Mouse (Mus musculus): ENCODE results near the gene Cmtm8. TPM values are rescaled to one million over a fixed set of nuclear protein-coding genes. Genes with fewer than 3 reads are reported as not detected.

The Cmtm8 gene
- polyA plus RNA-seq, 1 experiment from 2014 or later, result 56.6 TPM

DNA sequence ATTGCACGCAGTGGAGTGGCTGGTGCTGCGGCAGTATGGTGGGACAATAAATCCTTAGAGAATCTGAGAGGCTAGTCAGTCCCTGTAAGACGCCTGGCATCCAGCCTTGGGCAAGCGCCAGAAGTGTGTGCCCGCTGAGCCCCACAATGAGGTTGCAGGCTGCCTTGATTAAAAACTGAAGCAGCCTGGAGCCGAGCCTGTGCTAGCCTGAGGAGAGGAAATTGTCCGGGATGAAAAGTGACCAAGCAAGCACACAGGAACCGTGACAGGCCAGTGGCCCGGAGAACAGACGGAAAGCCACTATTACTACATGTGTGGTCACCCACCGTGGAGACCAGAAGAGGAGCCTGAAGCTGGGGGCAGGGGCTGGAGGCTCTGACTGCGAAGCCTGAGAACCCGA, 76.9 kb downstream of the Cmtm8 start:
- Histone ChIP-seq H3K4me1 (replicated peaks) (no peaks in the 10 kb centered on the region), H3K9me3 (no peaks in the 10 kb centered on the region), H3K4me2 (replicated peaks) (no peak overlapping the region), H3K27me3 (replicated peaks) (no peaks in the 10 kb centered on the region), H3K4me3 (replicated peaks) (no peak overlapping the region), H3K27ac (no peak overlapping the region), H3K36me3 (peaks cover 1% of the 10 kb centered on the region), H3K9ac (no peak overlapping the region)
- 75% methylated on average over 13 of the region's 13 CpGs for WGBS
- no peak for ATAC-seq

DNA sequence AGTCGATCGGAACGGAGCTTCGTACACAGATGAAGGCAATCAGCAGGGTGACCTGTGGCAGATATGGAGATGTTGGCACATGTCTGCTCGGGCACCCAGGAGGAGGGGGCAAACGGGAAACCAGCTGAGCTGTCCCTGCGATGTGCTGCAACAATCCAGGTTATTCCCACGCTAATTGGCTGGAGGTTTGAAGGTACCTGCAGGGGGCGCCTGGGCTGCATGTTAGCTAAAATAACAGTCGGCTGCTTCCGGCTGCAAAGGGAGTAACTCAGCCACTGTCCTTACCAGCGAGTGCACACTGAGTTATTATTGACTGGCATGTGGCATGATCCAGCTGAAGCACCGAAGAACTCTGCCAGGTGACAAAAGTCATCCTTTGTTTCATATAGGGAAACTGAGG, 80.6 kb downstream of the Cmtm8 start:
- H3K4me3 ChIP-seq (replicated peaks), result no peak overlapping the region
- no peak overlapping the region for H3K4me2 ChIP-seq (replicated peaks)
- no peaks in the 10 kb centered on the region for H3K27me3 ChIP-seq (replicated peaks)
- no peaks in the 10 kb centered on the region for H3K4me1 ChIP-seq (replicated peaks)
- no peak for ATAC-seq
- peaks cover 2% of the 10 kb centered on the region for H3K36me3 ChIP-seq
- WGBS, result 61% methylated on average over 13 of the region's 13 CpGs
- H3K27ac ChIP-seq, result no peak overlapping the region
- no peaks in the 10 kb centered on the region for H3K9me3 ChIP-seq
- no peak overlapping the region for H3K9ac ChIP-seq

DNA sequence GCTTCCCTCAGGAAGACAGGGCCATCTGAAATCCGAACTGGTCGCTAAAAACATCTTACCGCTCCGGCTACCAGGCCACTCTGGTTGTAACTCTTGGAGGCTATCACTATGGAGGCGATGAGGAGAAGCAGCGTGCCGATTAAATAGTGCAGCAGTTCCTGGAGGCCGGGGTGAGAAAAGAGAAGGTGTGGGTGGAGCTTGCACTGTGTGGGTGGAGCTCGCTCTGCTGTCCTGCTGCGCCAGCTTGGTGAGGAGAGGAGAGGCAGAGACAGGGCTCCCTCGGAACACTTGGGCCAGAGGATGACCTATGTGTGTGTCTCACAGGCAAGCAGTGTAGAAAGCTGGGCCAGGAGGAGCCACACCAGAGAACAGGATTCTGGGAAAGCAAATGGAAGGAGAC, 82.1 kb downstream of the Cmtm8 start:
- no peak overlapping the region for H3K27ac ChIP-seq
- no peak for ATAC-seq
- WGBS, result 68% methylated on average over 11 of the region's 11 CpGs
- H3K4me1 ChIP-seq (replicated peaks), result no peaks in the 10 kb centered on the region
- no peak overlapping the region for H3K9ac ChIP-seq
- H3K36me3 ChIP-seq, result peaks cover 2% of the 10 kb centered on the region
- H3K9me3 ChIP-seq, result no peaks in the 10 kb centered on the region
- no peak overlapping the region for H3K4me2 ChIP-seq (replicated peaks)
- H3K27me3 ChIP-seq (replicated peaks), result no peaks in the 10 kb centered on the region
- no peak overlapping the region for H3K4me3 ChIP-seq (replicated peaks)

DNA sequence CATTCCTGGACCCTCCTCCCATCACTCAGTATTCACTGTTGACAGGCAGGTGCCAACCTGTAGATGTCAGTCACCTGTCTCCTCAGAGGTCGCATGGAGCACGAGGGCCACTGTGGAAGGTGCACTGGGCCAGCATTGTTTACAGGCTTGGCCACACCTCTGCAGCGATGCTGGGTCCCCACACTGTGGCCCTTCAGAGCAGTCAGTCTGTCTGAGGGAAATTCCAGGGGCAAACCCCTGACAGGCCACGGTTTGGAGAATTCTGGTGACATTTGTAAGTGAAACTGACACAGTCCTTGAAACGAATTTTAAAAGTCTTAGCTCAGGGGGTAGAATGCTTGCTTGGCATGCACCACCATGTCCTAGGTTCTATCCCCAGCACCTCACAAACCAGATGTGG, 83.6 kb downstream of the Cmtm8 start:
- Histone ChIP-seq H3K27me3 (replicated peaks) (no peaks in the 10 kb centered on the region), H3K27ac (no peak overlapping the region), H3K36me3 (peaks cover 2% of the 10 kb centered on the region), H3K4me1 (replicated peaks) (no peaks in the 10 kb centered on the region), H3K4me3 (replicated peaks) (no peak overlapping the region), H3K9ac (no peak overlapping the region), H3K4me2 (replicated peaks) (no peak overlapping the region), H3K9me3 (no peaks in the 10 kb centered on the region)
- no peak for ATAC-seq
- 80% methylated on average over 5 of the region's 5 CpGs for WGBS

DNA sequence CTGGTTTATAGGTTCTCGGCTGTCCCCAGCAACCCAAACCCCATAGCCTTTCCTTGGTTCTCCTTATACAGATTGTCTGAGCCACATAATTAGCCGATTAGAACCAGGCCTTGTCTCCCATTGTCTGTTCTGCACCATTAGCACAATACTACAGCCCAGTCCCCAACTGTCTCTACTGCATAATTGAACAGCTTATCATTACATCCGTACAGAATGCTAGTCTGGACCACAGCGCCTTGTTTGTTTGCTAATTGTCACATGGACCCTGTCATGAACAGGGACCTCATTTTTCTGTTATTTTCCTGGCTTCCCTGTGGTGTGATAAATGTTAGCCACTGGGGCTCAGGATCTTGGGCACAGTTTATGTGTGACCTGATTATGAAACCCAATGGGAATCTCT, 84.1 kb downstream of the Cmtm8 start:
- 85% methylated on average over 4 of the region's 4 CpGs for WGBS
- no peak overlapping the region for H3K4me3 ChIP-seq (replicated peaks)
- H3K9ac ChIP-seq, result no peak overlapping the region
- ATAC-seq, result no peak
- H3K36me3 ChIP-seq, result peaks cover 2% of the 10 kb centered on the region
- no peaks in the 10 kb centered on the region for H3K4me1 ChIP-seq (replicated peaks)
- no peaks in the 10 kb centered on the region for H3K9me3 ChIP-seq
- H3K27ac ChIP-seq, result no peak overlapping the region
- no peaks in the 10 kb centered on the region for H3K27me3 ChIP-seq (replicated peaks)
- H3K4me2 ChIP-seq (replicated peaks), result no peak overlapping the region

DNA sequence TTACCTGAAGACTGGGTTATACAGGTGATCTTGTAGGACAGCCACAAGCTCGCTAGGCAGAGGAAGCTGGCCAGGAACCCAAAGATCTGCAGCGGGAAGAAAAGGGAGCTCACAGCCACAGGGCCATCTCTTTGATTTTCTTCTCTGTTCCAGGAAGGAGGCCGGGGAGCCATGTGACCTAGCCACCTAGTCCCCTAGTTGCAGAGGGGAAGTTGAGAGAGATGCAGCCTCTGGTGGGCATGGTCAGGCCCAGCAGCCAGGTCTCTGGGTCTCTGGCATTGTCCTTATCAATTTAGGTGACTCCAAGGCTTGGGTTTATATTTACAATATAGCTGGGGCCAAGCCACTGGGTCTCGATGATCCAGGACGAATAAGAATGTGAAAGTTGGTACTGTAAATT, 85.2 kb downstream of the Cmtm8 start:
- peaks cover 2% of the 10 kb centered on the region for H3K36me3 ChIP-seq
- H3K27me3 ChIP-seq (replicated peaks), result no peaks in the 10 kb centered on the region
- no peak overlapping the region for H3K27ac ChIP-seq
- no peak overlapping the region for H3K4me2 ChIP-seq (replicated peaks)
- no peaks in the 10 kb centered on the region for H3K4me1 ChIP-seq (replicated peaks)
- H3K4me3 ChIP-seq (replicated peaks), result no peak overlapping the region
- 85% methylated on average over 5 of the region's 5 CpGs for WGBS
- no peak for ATAC-seq
- no peak overlapping the region for H3K9ac ChIP-seq
- no peaks in the 10 kb centered on the region for H3K9me3 ChIP-seq

DNA sequence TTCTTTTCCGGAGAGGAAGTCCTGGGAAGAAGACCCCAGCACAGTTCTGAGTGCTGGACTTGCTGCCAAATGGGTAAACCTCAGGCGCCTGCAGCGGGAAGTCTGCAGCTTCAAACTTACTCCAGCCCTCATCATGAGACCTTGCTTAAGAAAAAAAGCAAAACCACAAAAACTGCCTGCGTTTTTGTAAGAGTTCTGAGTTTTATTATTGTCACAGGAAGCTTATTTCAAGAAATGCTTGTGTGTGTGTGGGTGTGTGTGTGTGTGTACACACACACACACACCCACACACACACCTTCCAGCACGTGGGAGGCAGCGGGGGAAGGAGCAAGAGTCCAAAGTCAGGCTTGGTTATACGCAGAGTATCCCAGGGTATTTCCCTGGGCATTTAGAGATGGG, 85.7 kb downstream of the Cmtm8 start:
- no peaks in the 10 kb centered on the region for H3K9me3 ChIP-seq
- H3K27ac ChIP-seq, result no peak overlapping the region
- H3K4me2 ChIP-seq (replicated peaks), result no peak overlapping the region
- no peak overlapping the region for H3K9ac ChIP-seq
- peaks cover 2% of the 10 kb centered on the region for H3K36me3 ChIP-seq
- ATAC-seq, result no peak
- H3K4me3 ChIP-seq (replicated peaks), result no peak overlapping the region
- no peaks in the 10 kb centered on the region for H3K27me3 ChIP-seq (replicated peaks)
- WGBS, result 80% methylated on average over 7 of the region's 7 CpGs
- no peaks in the 10 kb centered on the region for H3K4me1 ChIP-seq (replicated peaks)

DNA sequence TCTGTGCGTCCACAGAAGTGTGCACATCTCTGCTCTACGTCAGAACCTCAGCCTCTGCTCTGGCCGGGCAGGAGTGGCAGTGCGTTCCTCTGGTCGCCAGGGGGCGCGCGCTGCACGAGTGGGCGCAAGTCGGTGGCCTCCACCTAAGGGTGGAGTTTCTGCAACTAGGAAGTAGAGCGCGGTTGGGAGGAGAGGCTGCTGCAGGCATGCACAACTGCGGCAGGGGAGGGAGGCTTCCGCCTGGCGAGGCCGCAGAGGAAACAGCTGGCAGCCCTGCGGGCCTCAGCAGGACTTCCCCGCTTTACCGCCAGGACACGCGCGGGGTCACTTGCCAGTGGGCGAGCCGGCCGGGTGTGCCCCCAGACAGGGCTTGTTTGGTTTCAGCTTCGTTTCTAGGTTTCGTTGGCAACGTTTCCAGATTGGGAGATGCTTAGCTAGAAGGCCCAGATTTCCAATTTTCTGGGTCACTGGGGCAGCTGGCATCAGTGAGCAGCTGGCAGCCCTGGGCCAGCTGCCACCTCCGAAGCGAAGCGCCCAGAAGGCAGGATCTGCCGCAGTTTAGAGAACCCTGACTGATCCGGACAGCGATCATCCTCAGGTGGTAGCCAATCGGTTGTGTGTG, 91.0 kb downstream of the Cmtm8 start:
- Histone ChIP-seq H3K36me3 (peaks cover 6% of the 10 kb centered on the region; the same call in 1 of the 2 replicates), H3K4me1 (replicated peaks) (peaks cover 3% of the 10 kb centered on the region; the same call in 1 of the 2 replicates), H3K27ac (peak overlapping the region; percentile 73), H3K9me3 (no peaks in the 10 kb centered on the region), H3K27me3 (replicated peaks) (no peaks in the 10 kb centered on the region), H3K9ac (peak overlapping the region; percentile 62), H3K4me3 (replicated peaks) (peak overlapping the region; percentile 56), H3K4me2 (replicated peaks) (peak overlapping the region; percentile 92)
- 7% methylated on average over 36 of the region's 36 CpGs for WGBS
- ATAC-seq, result peak; percentile 95

DNA sequence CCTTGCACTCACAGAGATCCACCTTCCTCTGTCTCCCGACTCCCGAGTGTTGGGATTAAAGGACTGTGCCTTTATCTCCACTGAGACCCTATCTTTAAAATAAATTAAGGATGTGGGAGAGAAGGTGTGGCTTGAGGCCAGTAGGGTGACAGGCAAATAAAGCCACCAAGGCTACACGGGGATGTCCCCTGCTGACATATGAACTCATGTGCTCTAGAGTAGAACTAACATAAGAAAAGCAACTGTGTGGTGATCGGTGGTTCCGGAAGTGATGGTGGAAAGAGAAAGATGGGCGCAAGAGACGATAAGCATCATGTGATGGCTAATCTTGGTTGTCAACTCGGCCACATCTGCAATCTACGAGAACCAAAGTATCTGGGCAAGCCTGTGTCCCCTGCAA, 91.6 kb downstream of the Cmtm8 start:
- no peaks in the 10 kb centered on the region for H3K27me3 ChIP-seq (replicated peaks)
- no peak overlapping the region for H3K9ac ChIP-seq
- H3K4me2 ChIP-seq (replicated peaks), result peak overlapping the region; percentile 92; the same call in 1 of the 2 replicates
- peaks cover 13% of the 10 kb centered on the region for H3K36me3 ChIP-seq
- H3K27ac ChIP-seq, result no peak overlapping the region
- no peaks in the 10 kb centered on the region for H3K9me3 ChIP-seq
- H3K4me1 ChIP-seq (replicated peaks), result peaks cover 3% of the 10 kb centered on the region; the same call in 1 of the 2 replicates
- 74% methylated on average over 9 of the region's 9 CpGs for WGBS
- H3K4me3 ChIP-seq (replicated peaks), result peak overlapping the region; percentile 56; the same call in 1 of the 2 replicates
- ATAC-seq, result peak; percentile 23

DNA sequence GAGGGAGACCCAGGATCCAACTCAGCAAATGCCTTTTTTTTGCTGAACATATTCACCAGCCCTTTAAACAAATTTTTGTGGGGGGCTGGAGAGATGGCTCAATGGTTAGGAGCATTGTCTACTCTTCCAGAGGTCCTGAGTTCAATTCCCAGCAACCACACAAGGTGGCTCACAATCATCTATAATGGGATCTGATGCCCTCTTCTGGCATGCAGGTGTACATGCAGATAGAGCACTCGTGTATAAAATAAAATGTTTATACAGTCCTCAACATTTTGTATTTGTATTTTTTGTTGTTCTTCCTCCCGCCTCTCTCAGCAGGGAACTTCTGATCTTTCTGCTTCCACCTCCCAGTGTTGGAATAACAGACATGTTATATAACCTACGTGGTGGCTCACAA, 92.4 kb downstream of the Cmtm8 start:
- Histone ChIP-seq H3K4me1 (replicated peaks) (peaks cover 3% of the 10 kb centered on the region; the same call in 1 of the 2 replicates), H3K36me3 (peaks cover 18% of the 10 kb centered on the region), H3K9ac (no peak overlapping the region), H3K9me3 (no peaks in the 10 kb centered on the region), H3K27ac (no peak overlapping the region), H3K4me3 (replicated peaks) (no peak overlapping the region), H3K4me2 (replicated peaks) (no peak overlapping the region), H3K27me3 (replicated peaks) (no peaks in the 10 kb centered on the region)
- WGBS, result 84% methylated on average over 3 of the region's 3 CpGs
- ATAC-seq, result no peak

DNA sequence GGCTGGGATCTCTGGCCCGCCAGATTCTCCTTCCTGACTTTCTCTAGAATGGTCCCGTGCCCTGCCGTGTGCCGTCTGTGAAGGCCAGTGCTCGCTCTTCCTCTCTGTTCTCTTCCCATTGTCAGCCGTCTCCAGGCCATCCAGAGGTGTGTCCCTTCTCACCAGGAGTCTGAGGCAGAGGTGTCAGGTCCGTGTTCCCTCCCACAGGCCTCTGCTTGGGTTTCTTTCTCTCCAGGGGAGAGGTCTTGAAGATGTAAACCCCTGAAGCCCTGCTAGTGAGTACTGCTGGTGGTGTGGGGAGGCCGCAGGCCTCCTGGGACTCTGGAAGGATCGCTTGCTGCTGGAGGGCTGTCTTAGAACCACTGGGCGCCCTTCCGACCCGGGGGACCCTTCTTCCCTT, 96.5 kb downstream of the Cmtm8 start:
- ATAC-seq, result no peak
- H3K4me1 ChIP-seq (replicated peaks), result 0 out of 2 replicates have a peak, but pooled peaks cover 5% of the 10 kb centered on the region
- H3K27ac ChIP-seq, result no peak overlapping the region
- H3K9ac ChIP-seq, result no peak overlapping the region
- WGBS, result 80% methylated on average over 12 of the region's 12 CpGs
- peaks cover 22% of the 10 kb centered on the region for H3K36me3 ChIP-seq
- no peak overlapping the region for H3K4me3 ChIP-seq (replicated peaks)
- H3K9me3 ChIP-seq, result no peaks in the 10 kb centered on the region
- no peak overlapping the region for H3K4me2 ChIP-seq (replicated peaks)
- H3K27me3 ChIP-seq (replicated peaks), result no peaks in the 10 kb centered on the region

DNA sequence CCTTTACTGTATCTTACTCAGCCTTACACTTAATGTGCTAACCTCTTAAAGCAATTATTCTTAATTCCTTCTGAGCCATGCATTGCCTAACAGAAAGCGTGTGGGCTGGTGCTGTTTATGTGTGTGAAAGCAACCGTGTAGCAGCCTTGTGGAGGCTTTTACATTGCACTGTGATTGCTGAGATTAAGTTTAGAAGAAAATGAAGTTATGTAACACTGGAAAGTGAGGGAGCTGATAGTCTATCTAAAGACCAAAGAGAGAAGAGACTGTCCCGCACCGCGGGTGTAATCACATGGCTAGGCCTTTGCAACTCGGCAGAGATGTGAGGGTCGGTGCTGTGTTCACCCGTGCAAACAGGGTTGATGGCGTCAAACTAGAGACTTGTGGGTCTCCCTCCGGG, 96.9 kb downstream of the Cmtm8 start:
- Histone ChIP-seq H3K27ac (no peak overlapping the region), H3K4me3 (replicated peaks) (no peak overlapping the region), H3K4me2 (replicated peaks) (no peak overlapping the region), H3K4me1 (replicated peaks) (peaks cover 8% of the 10 kb centered on the region; the same call in 1 of the 2 replicates), H3K36me3 (peaks cover 22% of the 10 kb centered on the region), H3K27me3 (replicated peaks) (no peaks in the 10 kb centered on the region), H3K9me3 (no peaks in the 10 kb centered on the region), H3K9ac (no peak overlapping the region)
- ATAC-seq, result no peak
- WGBS, result 81% methylated on average over 10 of the region's 10 CpGs

DNA sequence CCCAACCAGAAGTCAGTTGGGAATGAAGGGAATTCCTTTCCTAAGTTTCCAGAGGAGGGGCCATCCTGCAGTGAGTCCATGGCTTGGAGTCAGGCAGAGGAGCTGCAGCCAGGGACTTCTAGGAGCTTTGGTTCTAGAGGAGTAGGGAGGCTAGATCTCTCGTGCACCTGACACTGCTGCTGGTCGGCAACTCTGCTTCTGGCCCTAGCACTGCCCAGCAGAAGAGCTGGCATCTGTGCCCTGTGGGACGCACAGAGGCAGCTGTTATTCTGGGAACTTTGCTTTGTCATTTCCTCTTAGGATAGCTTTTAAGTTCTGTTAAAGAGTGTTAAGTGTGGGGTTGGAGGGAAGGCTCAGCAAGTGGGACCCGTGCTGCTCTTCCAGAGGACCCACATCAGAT, 98.3 kb downstream of the Cmtm8 start:
- H3K9me3 ChIP-seq, result no peaks in the 10 kb centered on the region
- H3K27me3 ChIP-seq (replicated peaks), result no peaks in the 10 kb centered on the region
- H3K27ac ChIP-seq, result no peak overlapping the region
- no peak overlapping the region for H3K4me2 ChIP-seq (replicated peaks)
- WGBS, result 81% methylated on average over 4 of the region's 4 CpGs
- H3K4me3 ChIP-seq (replicated peaks), result no peak overlapping the region
- H3K4me1 ChIP-seq (replicated peaks), result peaks cover 8% of the 10 kb centered on the region; the same call in 1 of the 2 replicates
- H3K9ac ChIP-seq, result no peak overlapping the region
- no peak for ATAC-seq
- peaks cover 22% of the 10 kb centered on the region for H3K36me3 ChIP-seq
